Mouse (Mus musculus) cortical plate, adult 2 months (tissue): Measurements from ENCODE around the gene Ifi208.

Experiments used
- CTCF ChIP-seq: fragments of 200-500 bp; IDR thresholded peaks from 2 replicates; pipeline ENCODE4 v1.5.1; 2011; ENCODE audit warnings: mild to moderate bottlenecking, control low read depth, low read length; ENCODE audit not compliant: insufficient read depth; ENCODE audit errors: extremely low read depth
- POLR2A ChIP-seq: fragments of 200-500 bp; IDR thresholded peaks from 2 replicates; pipeline ENCODE4 v1.6.1; 2011; ENCODE audit warnings: mild to moderate bottlenecking, low read length, control low read depth; ENCODE audit not compliant: insufficient read depth; ENCODE audit errors: extremely low read depth

DNA sequence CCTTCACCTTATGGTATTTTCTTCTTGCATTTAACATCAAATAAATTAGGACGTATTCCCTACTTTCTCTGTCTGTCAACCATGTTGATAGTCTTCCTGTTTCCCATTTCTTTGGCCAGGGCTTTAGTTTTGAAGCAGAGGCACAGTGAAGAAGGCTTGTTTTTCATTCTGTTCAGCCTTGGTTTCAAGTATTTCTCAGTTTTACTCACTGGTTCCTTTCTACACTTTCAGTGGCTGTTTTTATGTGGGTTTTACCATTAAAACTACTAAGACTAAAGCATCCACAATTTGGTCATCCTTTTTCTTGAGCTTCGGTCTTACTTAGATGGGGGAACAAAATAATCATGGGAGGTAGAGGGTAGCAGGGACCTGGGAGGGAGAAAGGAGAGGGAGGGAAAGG, 49.4 kb upstream of the Ifi208 start:
- TF ChIP-seq CTCF: no peak
- TF ChIP-seq POLR2A: no peak
